Mouse (Mus musculus): ENCODE data around the gene Bcar3.

Bcar3 gene

GRCm38 (mm10) chr3:122481891-122482739, 188.2 kb downstream of the Bcar3 start:
- DNase-seq (ENCODE audit: low spot score in 2 of 2), result no peak

- no peak for DNase-seq (ENCODE audit: low spot score in 2 of 2)
These were observed 189.3 kb downstream of the Bcar3 start for GRCm38 (mm10) chr3:122483066-122483782.

GRCm38 (mm10) chr3:122483783-122484130, 189.8 kb downstream of the Bcar3 start:
- no peak for DNase-seq (ENCODE audit: low spot score in 2 of 2)

GRCm38 (mm10) chr3:122484301-122484700, 190.4 kb downstream of the Bcar3 start:
- no peak for DNase-seq (ENCODE audit: low spot score in 2 of 2)

GRCm38 (mm10) chr3:122485699-122486098, 191.8 kb downstream of the Bcar3 start:
- DNase-seq (ENCODE audit: low spot score in 2 of 2), result no peak

GRCm38 (mm10) chr3:122486193-122486592, 192.3 kb downstream of the Bcar3 start:
- DNase-seq (ENCODE audit: low spot score in 2 of 2), result no peak

- DNase-seq (ENCODE audit: low spot score in 2 of 2), result no peak
These were observed 194.3 kb downstream of the Bcar3 start for GRCm38 (mm10) chr3:122488051-122488754.

- DNase-seq (ENCODE audit: low spot score in 2 of 2), result no peak
These were observed 196.6 kb downstream of the Bcar3 start for GRCm38 (mm10) chr3:122490574-122490973.

- no peak for DNase-seq (ENCODE audit: low spot score in 2 of 2)
These were observed 198.1 kb downstream of the Bcar3 start for GRCm38 (mm10) chr3:122492006-122492405.

- no peak for DNase-seq (ENCODE audit: low spot score in 2 of 2)
These were observed 199.1 kb downstream of the Bcar3 start for GRCm38 (mm10) chr3:122492872-122493615.

- DNase-seq (ENCODE audit: low spot score in 2 of 2), result no peak
These were observed 200.8 kb downstream of the Bcar3 start for GRCm38 (mm10) chr3:122494764-122495163.

- DNase-seq (ENCODE audit: low spot score in 2 of 2), result no peak
These were observed 203.9 kb downstream of the Bcar3 start for GRCm38 (mm10) chr3:122497871-122498270.

- DNase-seq (ENCODE audit: low spot score in 2 of 2), result no peak
These were observed 204.6 kb downstream of the Bcar3 start for GRCm38 (mm10) chr3:122498528-122498927.

GRCm38 (mm10) chr3:122499647-122500046, 205.7 kb downstream of the Bcar3 start:
- DNase-seq (ENCODE audit: low spot score in 2 of 2), result no peak

GRCm38 (mm10) chr3:122500929-122501328, 207.0 kb downstream of the Bcar3 start:
- no peak for DNase-seq (ENCODE audit: low spot score in 2 of 2)

GRCm38 (mm10) chr3:122506343-122506916, 212.5 kb downstream of the Bcar3 start:
- DNase-seq (ENCODE audit: low spot score in 2 of 2), result no peak

GRCm38 (mm10) chr3:122507826-122508225, 213.9 kb downstream of the Bcar3 start:
- DNase-seq (ENCODE audit: low spot score in 2 of 2), result no peak

- peak in 1 of 2 experiments; percentile 70 for DNase-seq (ENCODE audit: low spot score in 2 of 2)
These were observed 215.1 kb downstream of the Bcar3 start for GRCm38 (mm10) chr3:122509084-122509483.

GRCm38 (mm10) chr3:122509534-122510239, 215.8 kb downstream of the Bcar3 start:
- no peak for DNase-seq (ENCODE audit: low spot score in 2 of 2)

GRCm38 (mm10) chr3:122510240-122510750, 216.4 kb downstream of the Bcar3 start:
- no peak for DNase-seq (ENCODE audit: low spot score in 2 of 2)
